Comparison of ENCODE assay signal across 8 mouse cellular contexts in genomic region chr16:11202571-11203554, GRCm38 (mm10). TPM values are rescaled to one million over a fixed set of nuclear protein-coding genes. Genes with fewer than 3 reads are reported as not detected.
DNase-seq lines count a peak whose midpoint lies in the region; ATAC-seq and TF ChIP-seq lines count a peak whose summit lies in the region.

Gene Rsl1d1 (minus strand): TSS chr16:11203331.

- intact Hi-C loops in heart, postnatal 14 days (cut with DNase I): loop anchor here (2.0 to 5.0 kb wide), 2 partner anchors 49 to 214 kb away; partner anchors contain the start of gene Gspt1

- ATAC-seq in cerebellum, adult (ENCODE audit: insufficient number of reproducible peaks, low FRiP score, low TSS enrichment): peak; percentile 98
- peak; percentile 100 for ATAC-seq in forebrain, embryonic 13.5 days
- peak; percentile 99 for ATAC-seq in neural tube, embryonic 15.5 days (ENCODE audit: low FRiP score)

- H3K27ac ChIP-seq in ES-Bruce4 (ENCODE audit: insufficient read depth, low read length): peak within 1 kb of the TSS; percentile 30; the same call in 1 of the 2 replicates
- H3K27ac ChIP-seq in forebrain, embryonic 13.5 days: peak within 1 kb of the TSS; percentile 57
- H3K27ac ChIP-seq in neural tube, embryonic 15.5 days (replicated peaks): peak within 1 kb of the TSS; percentile 77

- WGBS in forebrain, embryonic 13.5 days: under 1% methylated on average over 68 of the region's 68 CpGs
- WGBS in neural tube, embryonic 15.5 days: under 1% methylated on average over 68 of the region's 68 CpGs

- H3K4me1 ChIP-seq in ES-Bruce4 (ENCODE audit: control insufficient read depth, insufficient read depth, low read length): no peaks in the 10 kb centered on the region
- peaks cover 35% of the 10 kb centered on the region for H3K4me1 ChIP-seq in forebrain, embryonic 13.5 days
- peaks cover 31% of the 10 kb centered on the region for H3K4me1 ChIP-seq in neural tube, embryonic 15.5 days

- peak within 1 kb of the TSS; percentile 95 for H3K4me3 ChIP-seq in ES-Bruce4 (ENCODE audit: low read depth, low read length)
- H3K4me3 ChIP-seq in forebrain, embryonic 13.5 days: peak within 1 kb of the TSS; percentile 97
- peak within 1 kb of the TSS; percentile 79 for H3K4me3 ChIP-seq in neural tube, embryonic 15.5 days (replicated peaks)

- TF ChIP-seq EP300 in ES-Bruce4 (IDR thresholded peaks at IDR 0.05; ENCODE audit: insufficient read depth, low read depth, low read length): 0 out of 2 replicates have a peak, but pooled peaks have one; percentile 25

- H3K9me3 ChIP-seq in ES-Bruce4 (replicated peaks; ENCODE audit: control insufficient read depth, insufficient read depth, low read length, poor library complexity, severe bottlenecking): no peaks in the 10 kb centered on the region
- no peaks in the 10 kb centered on the region for H3K9me3 ChIP-seq in forebrain, embryonic 13.5 days (replicated peaks)
- H3K9me3 ChIP-seq in neural tube, embryonic 15.5 days (replicated peaks): no peaks in the 10 kb centered on the region

- peak within 1 kb of the TSS; percentile 95 for H3K4me2 ChIP-seq in forebrain, embryonic 13.5 days
- H3K4me2 ChIP-seq in neural tube, embryonic 15.5 days: peak within 1 kb of the TSS; percentile 92

- H3K36me3 ChIP-seq in ES-Bruce4 (ENCODE audit: control insufficient read depth, insufficient read depth, low read length, poor library complexity, severe bottlenecking): peaks cover 49% of the 10 kb centered on the region
- peaks cover 47% of the 10 kb centered on the region for H3K36me3 ChIP-seq in forebrain, embryonic 13.5 days (ENCODE audit: poor library complexity, severe bottlenecking)
- H3K36me3 ChIP-seq in neural tube, embryonic 15.5 days: peaks cover 39% of the 10 kb centered on the region

- TF ChIP-seq POLR2A in ES-Bruce4 (IDR thresholded peaks at IDR 0.05; ENCODE audit: insufficient read depth, low read length): peak; percentile 88

- DNase-seq in heart, postnatal 14 days: peak; percentile 87 to 92
- peak; percentile 93 for DNase-seq in layer of hippocampus, adult 11-12 months (ENCODE audit: low spot score)
- peak; percentile 91 to 92 for DNase-seq in lung, adult 18-20 months
- peak; percentile 92 for DNase-seq in testis, postnatal 14 days (ENCODE audit: low spot score)

- H3K27me3 ChIP-seq in ES-Bruce4 (ENCODE audit: control insufficient read depth, insufficient read depth, low read length, poor library complexity, severe bottlenecking): no peaks in the 10 kb centered on the region
- H3K27me3 ChIP-seq in forebrain, embryonic 13.5 days: no peaks in the 10 kb centered on the region
- no peaks in the 10 kb centered on the region for H3K27me3 ChIP-seq in neural tube, embryonic 15.5 days (replicated peaks)

- H3K9ac ChIP-seq in ES-Bruce4 (ENCODE audit: low read depth, poor library complexity, severe bottlenecking): peak within 1 kb of the TSS; percentile 74
- peak within 1 kb of the TSS; percentile 95 for H3K9ac ChIP-seq in forebrain, embryonic 13.5 days
- peak within 1 kb of the TSS; percentile 85 for H3K9ac ChIP-seq in neural tube, embryonic 15.5 days (replicated peaks)

- TF ChIP-seq CTCF in ES-Bruce4 (IDR thresholded peaks at IDR 0.05; ENCODE audit: low read depth, low read length): no peak

RNA-seq across cellular contexts. Expression of gene Rsl1d1, which starts in this region (rescaled TPM):
- 341 and 391 TPM in 2 replicates for polyA plus RNA-seq in ES-Bruce4 (2011; ENCODE audit: insufficient read depth, insufficient read length, low read depth, missing spikeins)
- 191 and 193 TPM in 2 replicates for polyA plus RNA-seq in forebrain, embryonic 13.5 days (2015; fragmentation: Nextera tagmentation; extraction: Ambion mirVana)
- 10 to 100 TPM; 49.1 to 49.9 TPM for total RNA-seq in heart, postnatal 14 days (2021)
- 119 and 140 TPM in 2 replicates for polyA plus RNA-seq in neural tube, embryonic 15.5 days (2015; fragmentation: Nextera tagmentation; extraction: Ambion mirVana)

Comparison
In these comparisons a context has a peak if more than half of its experiments do, and no peak if none do; other contexts are left out.
1. Peak in every context shown above with its lines: DNase-seq, ATAC-seq, H3K4me3 ChIP-seq and H3K27ac ChIP-seq.